ENCODE assay signal across 11 mouse cellular contexts in the genomic region with DNA sequence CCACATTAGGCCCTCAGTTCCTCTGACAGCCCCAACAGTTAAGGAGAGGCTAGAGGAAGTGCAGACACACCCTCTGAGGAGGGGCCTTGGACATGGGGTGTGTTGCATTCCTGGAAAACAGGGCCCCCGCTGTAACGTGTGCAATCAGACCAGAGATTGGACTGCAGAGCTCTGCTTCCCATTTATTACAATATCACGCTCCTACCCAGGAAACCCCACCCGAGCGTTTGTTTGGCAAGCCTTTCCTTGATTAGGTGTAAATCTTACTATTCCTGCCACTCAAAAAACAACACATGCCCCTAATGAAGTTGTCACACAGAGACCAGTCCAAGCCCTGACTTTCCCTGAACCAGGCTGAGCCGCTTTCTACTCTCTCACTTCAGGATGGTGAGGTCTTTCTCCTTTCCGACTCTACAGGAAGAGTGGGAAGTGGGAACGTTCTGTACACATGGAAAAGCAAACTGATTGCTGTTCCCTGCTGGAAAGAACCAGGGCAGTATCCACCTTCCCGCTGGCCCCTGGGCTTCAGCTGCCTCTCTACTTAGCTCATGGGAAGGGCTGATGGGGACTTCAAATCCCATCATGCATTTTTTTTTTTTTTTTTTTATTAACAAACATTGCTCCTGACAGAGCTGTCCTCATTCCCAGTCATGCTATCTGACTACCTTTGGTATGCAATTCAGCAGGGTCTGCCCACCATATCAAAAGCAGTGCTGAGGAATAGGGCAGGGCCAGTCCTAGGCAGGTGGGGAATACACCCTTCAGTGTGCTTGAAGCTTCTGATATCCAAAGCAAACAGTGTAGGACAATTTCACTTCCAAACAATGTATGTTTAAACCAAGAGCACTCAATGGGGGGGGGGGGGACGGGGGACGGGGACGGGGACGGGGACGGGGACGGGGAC.
DNase-seq lines count a peak whose midpoint lies in the region; ATAC-seq and TF ChIP-seq lines count a peak whose summit lies in the region.
"Had no signal": no experiment of that assay in that cellular context is flagged by ENCODE, and none has a peak within 500 bp of the region (broad histone marks: within the 10 kb centered on the region; RNA-seq: fewer than 3 reads in every experiment).

No protein-coding gene starts in this region.

- WGBS in limb, embryonic 14.5 days, result 50% methylated on average over 15 of the region's 15 CpGs
- WGBS in limb, embryonic 10.5 days, result 70% methylated on average over 15 of the region's 15 CpGs
- 56% methylated on average over 15 of the region's 15 CpGs for WGBS in liver, embryonic 11.5 days

- intact Hi-C loops in heart, postnatal 10 days (cut with DNase I), result no loop called here

- H3K4me3 ChIP-seq in limb, embryonic 14.5 days (replicated peaks; ENCODE audit: low read length), result no peak overlapping the region
- H3K4me3 ChIP-seq in limb, embryonic 10.5 days, result no peak overlapping the region
- no peak overlapping the region for H3K4me3 ChIP-seq in liver, embryonic 11.5 days (ENCODE audit: low read depth, low read length)
- H3K4me3 ChIP-seq: limb, embryonic 13.5 days; midbrain, embryonic 12.5 days; neural tube, embryonic 13.5 days had no signal

- no peaks in the 10 kb centered on the region for H3K36me3 ChIP-seq in limb, embryonic 14.5 days (ENCODE audit: control insufficient read depth, insufficient read depth, low read length)
- H3K36me3 ChIP-seq in limb, embryonic 10.5 days, result no peaks in the 10 kb centered on the region
- no peaks in the 10 kb centered on the region for H3K36me3 ChIP-seq in liver, embryonic 11.5 days (ENCODE audit: control insufficient read depth, insufficient read depth, low read length)
- H3K36me3 ChIP-seq: limb, embryonic 13.5 days; midbrain, embryonic 12.5 days; neural tube, embryonic 13.5 days had no signal

- no peaks in the 10 kb centered on the region for H3K9me3 ChIP-seq in limb, embryonic 14.5 days (ENCODE audit: control insufficient read depth, low read length)
- H3K9me3 ChIP-seq in limb, embryonic 10.5 days (replicated peaks), result no peaks in the 10 kb centered on the region
- H3K9me3 ChIP-seq in liver, embryonic 11.5 days (ENCODE audit: control insufficient read depth, low read length), result no peaks in the 10 kb centered on the region
- H3K9me3 ChIP-seq: limb, embryonic 13.5 days; midbrain, embryonic 12.5 days; neural tube, embryonic 13.5 days had no signal

- DNase-seq in limb, embryonic 14.5 days (ENCODE audit: low spot score), result no peak
- DNase-seq in limb, embryonic 10.5 days (ENCODE audit: low spot score), result no peak
- DNase-seq in heart, postnatal 10 days, result peak; percentile 21 to 38
- DNase-seq in lung, adult 18-20 months, result peak; percentile 57 to 68
- DNase-seq in liver, embryonic 11.5 days (ENCODE audit: low spot score), result no peak
- DNase-seq in spleen, postnatal 4 days (ENCODE audit: low spot score in 2 of 2), result no peak
- no peak for DNase-seq in urinary bladder, postnatal 14 days (ENCODE audit: low spot score)

- H3K27ac ChIP-seq in limb, embryonic 14.5 days (replicated peaks; ENCODE audit: low read depth, low read length), result no peak overlapping the region
- H3K27ac ChIP-seq in limb, embryonic 10.5 days, result no peak overlapping the region
- no peak overlapping the region for H3K27ac ChIP-seq in liver, embryonic 11.5 days (ENCODE audit: low read depth, low read length)
- H3K27ac ChIP-seq: limb, embryonic 13.5 days; midbrain, embryonic 12.5 days; neural tube, embryonic 13.5 days had no signal

- ATAC-seq in limb, embryonic 14.5 days (ENCODE audit: low FRiP score, low read depth), result peak; percentile 37; the same call in 1 of the 2 replicates
- no peak for ATAC-seq in liver, embryonic 11.5 days (replicated peaks; ENCODE audit: low FRiP score)
- no peak for ATAC-seq in megakaryocyte progenitor cell, adult 5-6 weeks (replicated peaks; ENCODE audit: poor library complexity)

- no peak for TF ChIP-seq POLR2A in limb, embryonic 14.5 days (IDR thresholded peaks at IDR 0.05; ENCODE audit: borderline replicate concordance, extremely low read depth, insufficient read depth, insufficient read length)

- H3K9ac ChIP-seq in limb, embryonic 14.5 days (ENCODE audit: low read depth, low read length, severe bottlenecking), result no peak overlapping the region
- no peak overlapping the region for H3K9ac ChIP-seq in liver, embryonic 11.5 days (ENCODE audit: low read depth, low read length)
- H3K9ac ChIP-seq: limb, embryonic 13.5 days; midbrain, embryonic 12.5 days; neural tube, embryonic 13.5 days had no signal

- peaks cover 9% of the 10 kb centered on the region for H3K4me1 ChIP-seq in limb, embryonic 14.5 days (ENCODE audit: control insufficient read depth, insufficient read depth, low read length)
- H3K4me1 ChIP-seq in limb, embryonic 10.5 days, result peaks cover 36% of the 10 kb centered on the region
- H3K4me1 ChIP-seq in liver, embryonic 11.5 days (replicated peaks; ENCODE audit: control insufficient read depth, insufficient read depth, low read length), result 0 out of 2 replicates have a peak, but pooled peaks cover 5% of the 10 kb centered on the region

- H3K4me2 ChIP-seq in limb, embryonic 14.5 days (replicated peaks; ENCODE audit: low read depth, low read length, severe bottlenecking), result no peak overlapping the region
- no peak overlapping the region for H3K4me2 ChIP-seq in liver, embryonic 11.5 days
- H3K4me2 ChIP-seq: limb, embryonic 13.5 days; midbrain, embryonic 12.5 days; neural tube, embryonic 13.5 days had no signal

- H3K27me3 ChIP-seq in limb, embryonic 14.5 days (ENCODE audit: control insufficient read depth, insufficient read depth, low read length), result no peaks in the 10 kb centered on the region
- peaks cover 22% of the 10 kb centered on the region; the same call in 1 of the 2 replicates for H3K27me3 ChIP-seq in limb, embryonic 10.5 days (ENCODE audit: low read depth, poor library complexity, severe bottlenecking)
- no peaks in the 10 kb centered on the region for H3K27me3 ChIP-seq in liver, embryonic 11.5 days (replicated peaks; ENCODE audit: control insufficient read depth, insufficient read depth, low read length)
- H3K27me3 ChIP-seq: midbrain, embryonic 12.5 days; neural tube, embryonic 13.5 days had no signal

Comparison
In these comparisons a context has a peak if more than half of its experiments do, and no peak if none do; other contexts are left out.
1. DNase-seq: peak in heart, postnatal 10 days (2 of 2) and lung, adult 18-20 months (2 of 2); none in limb, embryonic 14.5 days (single experiment), limb, embryonic 10.5 days (single experiment), liver, embryonic 11.5 days (single experiment), spleen, postnatal 4 days (0 of 2) and urinary bladder, postnatal 14 days (single experiment).